Mouse (Mus musculus): ENCODE results near the gene Sphk1. TPM values are rescaled to one million over a fixed set of nuclear protein-coding genes. Genes with fewer than 3 reads are reported as not detected.

The Sphk1 gene
- total RNA-seq (2014; rRNA removed; ENCODE audit: low replicate concordance): 1.9 and 3.1 TPM in 2 replicates
- 2.0 TPM in 2 replicates for polyA plus RNA-seq (2015; fragmentation: Nextera tagmentation; extraction: Ambion mirVana)

DNA sequence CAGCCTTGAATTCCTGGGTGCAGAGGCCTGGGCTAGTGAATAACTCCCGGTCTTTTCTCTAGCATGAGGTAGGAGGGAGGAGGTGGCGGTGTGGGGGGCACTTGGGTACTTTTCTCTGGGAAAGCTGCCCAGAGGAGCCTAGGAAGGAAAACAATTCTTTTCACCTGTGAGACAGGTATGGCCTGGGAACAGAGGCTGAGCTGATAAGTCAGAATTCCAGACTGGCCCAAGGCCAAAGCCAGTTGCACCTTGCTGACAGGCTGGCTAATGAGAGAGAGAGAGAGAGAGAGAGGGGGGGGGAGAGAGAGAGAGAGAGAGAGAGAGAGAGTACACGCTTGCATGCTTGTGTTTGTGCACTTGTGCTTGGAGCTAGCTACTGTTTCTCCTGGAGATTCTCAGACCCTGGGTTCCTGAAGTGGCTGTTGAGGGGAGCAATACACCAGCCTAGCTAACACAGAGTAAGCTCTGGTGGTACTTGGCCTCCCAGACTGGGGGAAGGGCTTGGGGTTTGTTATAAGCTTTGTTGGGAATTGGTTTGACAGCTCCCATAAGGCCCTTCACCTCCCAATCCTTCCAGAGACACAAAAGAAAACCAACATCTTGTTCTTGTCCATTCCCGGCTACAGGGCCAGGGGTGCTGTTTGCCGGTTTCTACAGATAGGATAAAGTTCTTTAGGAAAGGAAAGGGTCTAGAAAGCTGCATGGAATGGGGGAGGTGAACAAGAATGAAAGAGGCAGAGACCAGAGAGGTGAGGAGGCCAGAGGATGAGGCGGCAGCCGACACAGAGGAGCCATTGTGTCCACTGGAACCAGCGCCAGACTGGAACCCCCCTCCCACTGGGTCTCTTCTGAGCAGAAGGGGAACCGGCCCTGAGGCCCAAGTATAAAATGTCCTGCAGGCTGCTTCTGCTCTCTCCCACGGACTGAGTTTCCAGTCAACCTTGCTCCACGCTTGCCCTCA is at the start of gene Sphk1:
Sphk1 (plus strand) TSS at position 739 of the 961 bp plus-strand sequence.
- Histone ChIP-seq H3K27ac (ENCODE audit: low read depth) (no peak within 1 kb of the TSS), H3K4me2 (ENCODE audit: low read depth, low read length) (peak within 1 kb of the TSS; percentile 91), H3K36me3 (replicated peaks; ENCODE audit: control insufficient read depth, insufficient read depth, low read length) (no peaks in the 10 kb centered on the region), H3K9me3 (replicated peaks; ENCODE audit: control insufficient read depth, low read length) (no peaks in the 10 kb centered on the region), H3K27me3 (ENCODE audit: control insufficient read depth, insufficient read depth, low read length) (peaks cover 55% of the 10 kb centered on the region), H3K9ac (replicated peaks; ENCODE audit: low read depth, low read length) (peak within 1 kb of the TSS; percentile 56; the same call in 1 of the 2 replicates), H3K4me3 (ENCODE audit: low read depth, low read length) (peak within 1 kb of the TSS; percentile 59), H3K4me1 (ENCODE audit: control insufficient read depth, insufficient read depth) (peaks cover 24% of the 10 kb centered on the region)
- ATAC-seq (ENCODE audit: insufficient read depth, low read depth) (no peak), DNase-seq (ENCODE audit: low spot score) (no peak)
- 47% methylated on average over 11 of the region's 11 CpGs for WGBS
- TF ChIP-seq EP300 (IDR thresholded peaks at IDR 0.05; ENCODE audit: low read depth): no peak

DNA sequence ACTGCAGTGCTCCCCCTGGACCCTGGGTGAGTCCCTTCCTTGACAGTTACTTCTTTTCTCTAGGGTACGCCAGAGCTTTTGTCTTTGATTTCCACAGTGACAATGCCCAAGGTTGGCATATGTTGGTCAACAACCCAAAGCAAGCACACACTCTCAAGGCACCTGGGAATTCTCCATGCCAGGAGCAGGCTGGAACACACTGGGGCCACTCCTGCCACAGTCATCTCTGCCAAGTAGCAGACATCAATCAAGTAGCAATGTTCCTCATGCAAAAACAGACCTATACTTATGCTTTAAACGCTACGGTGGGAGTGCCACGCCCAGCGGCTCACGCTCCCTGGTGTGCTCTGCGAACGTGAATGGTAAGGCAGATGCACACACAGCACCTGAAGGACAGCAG is 49.8 kb upstream of the Sphk1 start:
- H3K36me3 ChIP-seq (replicated peaks; ENCODE audit: control insufficient read depth, insufficient read depth, low read length): peaks cover 94% of the 10 kb centered on the region
- no peak for DNase-seq (ENCODE audit: low spot score)
- H3K9me3 ChIP-seq (replicated peaks; ENCODE audit: control insufficient read depth, low read length): no peaks in the 10 kb centered on the region

DNA sequence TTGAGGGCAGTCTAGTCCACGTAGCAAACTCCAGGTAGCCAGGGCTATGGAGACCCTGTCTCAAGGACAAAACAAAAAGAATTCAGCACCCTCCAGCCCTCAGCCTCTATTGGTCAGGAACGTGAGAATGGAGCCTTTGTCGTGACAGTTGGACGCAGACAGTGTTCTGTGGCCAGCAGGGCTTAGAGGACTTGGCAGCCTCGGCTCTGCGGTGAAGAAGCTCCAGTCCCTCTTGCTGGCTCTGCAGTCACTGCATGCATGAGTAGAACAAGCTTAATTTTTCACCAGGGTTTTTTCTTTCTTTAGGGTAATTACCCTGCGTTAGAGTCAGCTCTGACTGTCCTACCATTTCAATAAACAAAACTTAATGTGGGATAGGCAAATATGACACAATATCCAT is 48.9 kb upstream of the Sphk1 start:
- no peak overlapping the region for H3K27ac ChIP-seq (ENCODE audit: low read depth)
- TF ChIP-seq CTCF (IDR thresholded peaks at IDR 0.05; ENCODE audit: low read depth) (no peak), EP300 (IDR thresholded peaks at IDR 0.05; ENCODE audit: low read depth) (no peak)
- H3K36me3 ChIP-seq (replicated peaks; ENCODE audit: control insufficient read depth, insufficient read depth, low read length): peaks cover 93% of the 10 kb centered on the region
- no peak for DNase-seq (ENCODE audit: low spot score)
- H3K9me3 ChIP-seq (replicated peaks; ENCODE audit: control insufficient read depth, low read length): no peaks in the 10 kb centered on the region
- no peak for ATAC-seq (ENCODE audit: insufficient read depth, low read depth)
- no peak overlapping the region for H3K9ac ChIP-seq (replicated peaks; ENCODE audit: low read depth, low read length)
- no peak overlapping the region for H3K4me2 ChIP-seq (ENCODE audit: low read depth, low read length)
- H3K4me3 ChIP-seq (ENCODE audit: low read depth, low read length): no peak overlapping the region
- no peaks in the 10 kb centered on the region for H3K27me3 ChIP-seq (ENCODE audit: control insufficient read depth, insufficient read depth, low read length)
- H3K4me1 ChIP-seq (ENCODE audit: control insufficient read depth, insufficient read depth): no peaks in the 10 kb centered on the region
- WGBS: 87% methylated on average over 7 of the region's 7 CpGs

More for the DNA sequence above, 49.8 kb upstream of the Sphk1 start:
- Histone ChIP-seq H3K4me1 (ENCODE audit: control insufficient read depth, insufficient read depth) (no peaks in the 10 kb centered on the region), H3K9ac (replicated peaks; ENCODE audit: low read depth, low read length) (no peak overlapping the region), H3K4me2 (ENCODE audit: low read depth, low read length) (no peak overlapping the region), H3K4me3 (ENCODE audit: low read depth, low read length) (no peak overlapping the region), H3K27me3 (ENCODE audit: control insufficient read depth, insufficient read depth, low read length) (no peaks in the 10 kb centered on the region), H3K27ac (ENCODE audit: low read depth) (no peak overlapping the region)
- TF ChIP-seq EP300 (IDR thresholded peaks at IDR 0.05; ENCODE audit: low read depth) (no peak), CTCF (IDR thresholded peaks at IDR 0.05; ENCODE audit: low read depth) (no peak)
- ATAC-seq (ENCODE audit: insufficient read depth, low read depth): no peak
- WGBS: 93% methylated on average over 8 of the region's 8 CpGs

DNA sequence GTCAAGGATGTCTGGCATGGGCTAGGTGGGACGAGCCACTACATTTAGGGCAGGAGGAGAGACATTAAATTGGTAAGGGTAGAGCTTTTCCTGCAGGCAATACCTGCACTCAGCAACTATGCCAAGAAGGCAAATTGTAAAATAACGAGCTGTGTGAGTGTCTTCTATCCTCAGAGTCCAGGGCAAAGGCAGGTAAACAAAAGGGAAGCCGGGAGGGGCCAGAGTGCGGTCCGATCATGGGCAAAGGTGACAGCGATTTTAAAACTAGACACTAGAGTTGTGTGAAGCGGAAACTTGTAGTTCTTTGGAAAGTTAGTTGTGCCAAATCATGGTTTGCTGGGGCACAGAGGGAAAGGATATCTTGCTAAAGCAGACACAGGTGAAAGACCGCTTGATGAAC is 46.5 kb upstream of the Sphk1 start:
- Histone ChIP-seq H3K4me2 (ENCODE audit: low read depth, low read length) (no peak overlapping the region), H3K4me3 (ENCODE audit: low read depth, low read length) (no peak overlapping the region), H3K9ac (replicated peaks; ENCODE audit: low read depth, low read length) (no peak overlapping the region), H3K27me3 (ENCODE audit: control insufficient read depth, insufficient read depth, low read length) (no peaks in the 10 kb centered on the region), H3K36me3 (replicated peaks; ENCODE audit: control insufficient read depth, insufficient read depth, low read length) (peaks cover 77% of the 10 kb centered on the region), H3K27ac (ENCODE audit: low read depth) (no peak overlapping the region), H3K4me1 (ENCODE audit: control insufficient read depth, insufficient read depth) (0 out of 2 replicates have a peak, but pooled peaks cover 7% of the 10 kb centered on the region), H3K9me3 (replicated peaks; ENCODE audit: control insufficient read depth, low read length) (no peaks in the 10 kb centered on the region)
- TF ChIP-seq EP300 (IDR thresholded peaks at IDR 0.05; ENCODE audit: low read depth): no peak
- TF ChIP-seq CTCF (IDR thresholded peaks at IDR 0.05; ENCODE audit: low read depth): no peak
- no peak for ATAC-seq (ENCODE audit: insufficient read depth, low read depth)
- no peak for DNase-seq (ENCODE audit: low spot score)
- 94% methylated on average over 8 of the region's 8 CpGs for WGBS

DNA sequence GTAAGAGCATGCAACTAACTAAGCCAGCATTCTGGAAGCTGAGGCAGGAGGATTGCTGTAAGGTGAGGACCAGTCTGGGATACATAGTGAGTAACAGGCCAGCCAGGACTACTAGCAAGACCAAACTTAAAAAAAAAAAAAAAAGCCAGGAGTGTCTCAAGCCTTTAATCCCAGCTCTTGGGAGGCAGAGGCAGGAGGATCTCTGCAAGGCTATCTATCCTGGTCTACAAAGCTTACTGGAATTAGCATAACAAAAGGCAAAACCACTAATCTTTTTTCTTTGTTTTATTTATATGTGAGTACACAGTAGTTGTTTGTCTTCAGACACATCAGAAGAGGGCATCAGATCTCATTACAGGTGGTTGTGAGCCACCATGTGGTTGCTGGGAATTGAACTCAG is 42.5 kb upstream of the Sphk1 start:
- H3K27ac ChIP-seq (ENCODE audit: low read depth): no peak overlapping the region
- H3K9me3 ChIP-seq (replicated peaks; ENCODE audit: control insufficient read depth, low read length): no peaks in the 10 kb centered on the region
- peaks cover 44% of the 10 kb centered on the region for H3K36me3 ChIP-seq (replicated peaks; ENCODE audit: control insufficient read depth, insufficient read depth, low read length)
- DNase-seq (ENCODE audit: low spot score): no peak
- H3K4me2 ChIP-seq (ENCODE audit: low read depth, low read length): no peak overlapping the region
- TF ChIP-seq EP300 (IDR thresholded peaks at IDR 0.05; ENCODE audit: low read depth) (no peak), CTCF (IDR thresholded peaks at IDR 0.05; ENCODE audit: low read depth) (no peak)
- no peaks in the 10 kb centered on the region for H3K27me3 ChIP-seq (ENCODE audit: control insufficient read depth, insufficient read depth, low read length)
- no peak for ATAC-seq (ENCODE audit: insufficient read depth, low read depth)
- H3K4me1 ChIP-seq (ENCODE audit: control insufficient read depth, insufficient read depth): 0 out of 2 replicates have a peak, but pooled peaks cover 7% of the 10 kb centered on the region
- no peak overlapping the region for H3K9ac ChIP-seq (replicated peaks; ENCODE audit: low read depth, low read length)
- no peak overlapping the region for H3K4me3 ChIP-seq (ENCODE audit: low read depth, low read length)
